Mouse (Mus musculus) ES-Bruce4 (cell line): Measurements from ENCODE around the gene Kiss1.

Source experiments
- CTCF ChIP-seq: IDR thresholded peaks from one replicate; pipeline ENCODE4 v1.8.1; 2011; ENCODE audit warnings: low read depth, low read length
- EP300 ChIP-seq: IDR thresholded peaks from 2 replicates; pipeline ENCODE4 v1.6.1; 2011; ENCODE audit warnings: low read depth, low read length; ENCODE audit not compliant: insufficient read depth
- POLR2A ChIP-seq: IDR thresholded peaks from one replicate; pipeline ENCODE4 v1.8.1; 2011; ENCODE audit warnings: low read length; ENCODE audit not compliant: insufficient read depth

DNA sequence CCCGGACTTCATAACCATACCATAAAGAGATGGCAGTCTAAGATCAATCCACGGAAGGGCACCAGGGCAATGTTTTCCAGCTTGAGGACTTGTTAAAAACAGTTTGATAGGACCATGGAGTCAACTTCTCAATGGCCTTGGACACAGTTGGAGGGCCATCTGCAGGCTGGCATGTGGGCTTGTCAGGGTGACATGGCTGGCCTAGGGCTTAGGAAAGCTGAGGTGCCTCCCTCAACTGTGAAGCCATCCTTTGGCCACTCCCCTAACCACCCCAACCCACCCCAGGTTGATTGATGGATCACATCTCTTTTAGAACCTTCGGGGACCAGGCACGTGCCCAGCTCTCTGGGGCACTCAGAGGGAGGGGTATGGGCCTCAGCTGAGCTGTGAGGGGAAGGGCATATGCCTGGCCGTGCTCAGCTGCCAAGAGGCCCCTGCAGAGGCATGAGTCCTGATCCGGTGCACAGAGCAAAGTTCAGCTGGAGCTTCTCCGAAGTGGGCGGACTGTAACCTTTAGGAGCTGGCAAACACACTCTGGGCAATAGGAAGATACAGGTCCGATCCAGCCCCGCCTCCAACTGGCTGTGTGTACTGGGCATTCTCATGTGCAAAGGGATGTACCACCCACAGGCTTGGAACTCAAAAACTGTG, 54.1 kb downstream of the Kiss1 start:
- TF ChIP-seq POLR2A (no peak), CTCF (no peak), EP300 (no peak)
